Mouse (Mus musculus): ENCODE results near the gene Ankrd42. TPM values are rescaled to one million over a fixed set of nuclear protein-coding genes. Genes with fewer than 3 reads are reported as not detected.
A peak's percentile ranks its signal among the peaks of the same experiment; 100 is the strongest.

Gene Ankrd42
- total RNA-seq, 2 experiments from 2014 or later = 0.29 to 0.74 TPM

GRCm38 (mm10) chr7:92580491-92581207 is 56.3 kb downstream of the Ankrd42 start:
- no peak for ATAC-seq (ENCODE audit: poor library complexity, severe bottlenecking)

- ATAC-seq (ENCODE audit: poor library complexity, severe bottlenecking) = no peak
Observed at GRCm38 (mm10) chr7:92566775-92567174, 70.2 kb downstream of the Ankrd42 start.

- ATAC-seq (ENCODE audit: poor library complexity, severe bottlenecking) = peak; percentile 93
Observed at GRCm38 (mm10) chr7:92560986-92561876, 75.7 kb downstream of the Ankrd42 start, which contains the start of gene Ccdc90b. TSS of gene Ccdc90b (plus strand) at chr7:92561149.

DNA sequence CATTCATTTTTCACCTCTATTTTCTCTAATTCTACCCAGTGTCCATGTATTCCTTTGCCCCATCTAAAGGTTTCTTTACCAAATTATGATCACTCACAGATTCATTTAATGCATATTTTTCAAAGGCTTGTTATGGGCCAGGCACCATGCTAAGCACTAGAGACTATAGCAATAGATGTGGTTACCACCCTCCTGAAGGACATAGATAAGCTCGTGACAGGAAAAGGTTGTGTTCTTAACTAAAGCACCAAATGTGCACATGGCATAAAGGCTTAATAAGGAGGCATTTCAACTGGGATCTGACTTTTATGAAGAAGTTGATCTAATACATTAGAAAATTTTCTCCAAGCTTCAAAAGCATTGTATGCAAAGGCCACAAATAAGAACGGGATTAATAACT is 78.2 kb downstream of the Ankrd42 start:
- no peak for ATAC-seq (ENCODE audit: poor library complexity, severe bottlenecking)

- ATAC-seq (ENCODE audit: poor library complexity, severe bottlenecking) = peak; percentile 91
Observed at GRCm38 (mm10) chr7:92550990-92551392, 86.0 kb downstream of the Ankrd42 start.

GRCm38 (mm10) chr7:92550248-92550989 is 86.5 kb downstream of the Ankrd42 start:
- no peak for ATAC-seq (ENCODE audit: poor library complexity, severe bottlenecking)

- no peak for ATAC-seq (ENCODE audit: poor library complexity, severe bottlenecking)
Observed at GRCm38 (mm10) chr7:92546763-92547162, 90.2 kb downstream of the Ankrd42 start.

DNA sequence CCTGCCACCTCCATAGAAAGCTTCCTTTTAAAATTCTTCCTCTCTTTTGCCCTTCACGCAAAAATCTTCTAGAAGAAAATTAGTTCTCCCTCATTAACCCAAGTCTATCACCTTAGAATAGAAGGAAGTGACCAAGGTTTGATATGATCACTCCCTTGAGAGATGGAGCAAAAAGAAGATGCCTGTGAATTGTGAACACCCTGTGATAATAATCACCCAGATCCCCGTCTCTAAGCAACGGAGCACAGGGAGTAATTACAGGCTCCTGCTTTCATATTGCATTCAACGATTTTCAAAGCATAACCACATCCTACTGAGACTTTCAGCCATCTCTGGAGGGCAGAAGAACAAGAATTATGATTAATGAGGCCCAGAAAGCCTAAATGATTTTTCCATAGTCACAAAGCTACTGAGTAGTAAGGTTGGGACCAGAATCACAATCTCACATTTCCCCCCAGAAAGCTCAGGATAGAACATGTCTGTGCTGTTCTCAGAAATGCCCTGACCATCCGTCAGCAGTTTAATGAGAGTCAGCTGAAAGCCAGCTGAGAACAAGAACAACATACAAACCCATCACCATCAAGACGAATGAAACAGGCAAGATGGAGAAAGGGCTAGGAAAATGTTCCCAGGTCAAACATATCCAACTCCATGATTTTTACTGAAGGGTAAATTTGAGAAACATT is 104.4 kb downstream of the Ankrd42 start:
- ATAC-seq (ENCODE audit: poor library complexity, severe bottlenecking) = no peak

Other genes starting within 250 kb of the Ankrd42 start
- gene Ccdc90b, start 76.0 kb downstream of the Ankrd42 start, total RNA-seq (2015) = 13.6 and 17.5 TPM in 2 replicates
- 19.0 and 21.5 TPM in 2 replicates for gene Ccdc90b, start 76.0 kb downstream of the Ankrd42 start, total RNA-seq (2017)
- gene Pcf11, start 32.8 kb upstream of the Ankrd42 start, total RNA-seq (2015) = 71.4 and 79.6 TPM in 2 replicates
- 67.7 and 70.6 TPM in 2 replicates for gene Pcf11, start 32.8 kb upstream of the Ankrd42 start, total RNA-seq (2017)
- gene Rab30, start 104.5 kb upstream of the Ankrd42 start, total RNA-seq (2015) = 0.02 and 0.27 TPM in 2 replicates
- gene Rab30, start 104.5 kb upstream of the Ankrd42 start, total RNA-seq (2017) = 0.11 and 0.57 TPM in 2 replicates
- 11.7 and 12.7 TPM in 2 replicates for gene Ddias, start 237.1 kb upstream of the Ankrd42 start, total RNA-seq (2015)
- gene Ddias, start 237.1 kb upstream of the Ankrd42 start, total RNA-seq (2017) = 12.0 and 15.2 TPM in 2 replicates
- gene Prcp, start 237.3 kb upstream of the Ankrd42 start, total RNA-seq (2015) = 187 and 192 TPM in 2 replicates
- 64.8 and 78.7 TPM in 2 replicates for gene Prcp, start 237.3 kb upstream of the Ankrd42 start, total RNA-seq (2017)

All from megakaryocyte, adult 5-6 weeks (primary cell).